Mouse (Mus musculus) left cerebral cortex, adult 6 months (tissue): ENCODE measurements around the gene Cybrd1. TPM values are rescaled to one million over a fixed set of nuclear protein-coding genes. Genes with fewer than 3 reads are reported as not detected.

Experiments
- long read RNA-seq, 2 experiments: library from polyadenylated mRNA; unstranded; transcript quantifications; one replicate each; pipeline ENCODE4 v2.0.0; 2019 to 2020
- polyA plus RNA-seq: library from polyadenylated mRNA; unstranded; fragments of <200 nt; fragmentation: Nextera tagmentation; gene quantifications from 2 replicates; pipeline ENCODE4 v1.2.3, GENCODE M21; 2021

Gene Cybrd1
- 0.10 and 0.20 TPM in 2 replicates for polyA plus RNA-seq
- long read RNA-seq, experiment 1, partial matches to known transcripts: 0 of 1 reads
- long read RNA-seq, experiment 1, other reads (novel, unspliced or antisense): 1 of 1 reads
- long read RNA-seq, experiment 2, partial matches to known transcripts: 0 of 1 reads
- long read RNA-seq, experiment 2, other reads (novel, unspliced or antisense): 1 of 1 reads

DNA sequence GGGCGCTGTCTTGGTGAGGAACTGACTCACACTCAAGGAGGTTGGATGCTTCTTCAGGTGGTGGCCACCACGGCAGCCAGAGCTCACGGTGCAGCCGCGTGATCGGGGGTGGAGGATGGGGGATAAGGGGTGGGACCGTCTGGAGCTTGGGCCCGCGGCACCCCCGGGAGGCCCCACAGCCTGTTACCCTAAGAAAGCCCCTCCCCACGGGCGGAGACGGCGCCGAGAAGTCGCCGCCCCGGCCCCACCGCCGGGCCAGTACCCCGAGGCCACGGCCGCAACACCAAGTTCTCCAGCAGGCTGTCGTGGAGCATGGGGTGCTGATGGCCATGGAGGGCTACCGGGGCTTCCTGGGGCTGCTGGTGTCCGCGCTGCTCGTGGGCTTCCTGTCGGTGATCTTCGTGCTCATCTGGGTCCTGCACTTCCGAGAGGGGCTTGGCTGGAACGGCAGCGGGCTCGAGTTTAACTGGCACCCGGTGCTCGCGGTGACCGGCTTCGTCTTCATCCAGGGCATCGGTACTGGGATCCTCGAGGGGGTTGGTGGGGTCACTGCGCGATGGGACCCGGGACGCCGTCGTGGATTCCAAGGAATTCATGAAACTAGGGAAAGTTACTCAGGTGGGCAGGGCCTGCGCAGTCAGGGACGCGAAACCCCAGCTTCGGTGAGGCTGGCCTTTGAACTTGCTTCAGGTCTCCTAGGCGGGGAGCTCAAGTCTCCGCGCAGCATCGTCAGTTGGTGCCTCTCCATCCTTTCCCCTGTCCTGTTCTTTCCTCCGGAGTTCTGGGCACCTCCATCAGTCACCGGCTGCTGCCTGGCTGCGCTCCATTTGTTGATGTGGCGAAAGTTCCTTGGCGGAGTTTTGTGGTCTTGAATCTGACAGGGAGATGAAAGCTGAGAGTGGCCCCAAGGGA, at the start of gene Cybrd1:
Gene Cybrd1 (plus strand): TSS at position 127 of the 912 bp plus-strand sequence.

Other genes starting within 250 kb of the Cybrd1 start
- gene Dcaf17, start 62.6 kb upstream of the Cybrd1 start, polyA plus RNA-seq: 2.9 and 4.0 TPM in 2 replicates
- gene Mettl8, start 62.3 kb upstream of the Cybrd1 start, polyA plus RNA-seq: 8.2 and 9.9 TPM in 2 replicates
- 65.6 and 69.7 TPM in 2 replicates for gene Dync1i2, start 93.8 kb downstream of the Cybrd1 start, polyA plus RNA-seq
- 120 and 145 TPM in 2 replicates for gene Slc25a12, start 249.8 kb downstream of the Cybrd1 start, polyA plus RNA-seq